Mouse (Mus musculus) midbrain, embryonic 11.5 days (tissue): ENCODE data around the gene Daglb. TPM values are rescaled to one million over a fixed set of nuclear protein-coding genes. Genes with fewer than 3 reads are reported as not detected.

Experiments
- ATAC-seq: fragments of 200-750 bp; cut with Nextera tagmentation; 2 replicates; pipeline ENCODE4 v1.8.0; 2017; ENCODE audit warnings: moderate TSS enrichment, moderate library complexity; ENCODE audit not compliant: low FRiP score
- DNase-seq: peaks from one replicate; pipeline ENCODE4 v3.0.0; 2015; ENCODE audit warnings: low spot score; ENCODE audit errors: missing footprints
- H3K27ac ChIP-seq: fragments of 300-500 bp; sonication (generic); 2 replicates; pipeline ENCODE4 v1.5.1; 2014; ENCODE audit warnings: low read depth, low read length
- H3K27me3 ChIP-seq: fragments of 300-500 bp; sonication (generic); 2 replicates; pipeline ENCODE4 v1.6.1; 2014; ENCODE audit warnings: mild to moderate bottlenecking, low read length, moderate library complexity, mixed read lengths; ENCODE audit not compliant: control insufficient read depth, insufficient read depth
- H3K36me3 ChIP-seq: fragments of 300-500 bp; sonication (generic); 2 replicates; pipeline ENCODE4 v1.6.1; 2014; ENCODE audit warnings: mild to moderate bottlenecking, low read length, moderate library complexity, mixed read lengths; ENCODE audit not compliant: control insufficient read depth, insufficient read depth
- H3K4me1 ChIP-seq: fragments of 300-500 bp; sonication (generic); 2 replicates; pipeline ENCODE4 v1.6.1; 2014; ENCODE audit warnings: low read length; ENCODE audit not compliant: control insufficient read depth, insufficient read depth
- H3K4me2 ChIP-seq: fragments of 300-500 bp; sonication (generic); 2 replicates; pipeline ENCODE4 v1.6.1; 2014; ENCODE audit warnings: mild to moderate bottlenecking, moderate library complexity
- H3K4me3 ChIP-seq: fragments of 300-500 bp; sonication (generic); 2 replicates; pipeline ENCODE4 v1.5.1; 2014; ENCODE audit warnings: low read depth, low read length
- H3K9ac ChIP-seq: fragments of 300-500 bp; sonication (generic); 2 replicates; pipeline ENCODE4 v1.6.1; 2014; ENCODE audit warnings: low read length
- H3K9me3 ChIP-seq: fragments of 300-500 bp; sonication (generic); 2 replicates; pipeline ENCODE4 v1.6.1; 2016; ENCODE audit warnings: low read length; ENCODE audit not compliant: control insufficient read depth
- WGBS: fragments of 180-500 bp; shearing (Covaris S2); extraction: QIAGEN DNeasy Blood & Tissue Kit; methylation state at CpG from one replicate; pipeline ENCODE4 v1.1.7; 2014; 5-methylcytosine and 5-hydroxymethylcytosine counted together
- polyA plus RNA-seq: library from polyadenylated mRNA; unstranded; fragments of >200 nt; fragmentation: Nextera tagmentation; extraction: Ambion mirVana; gene quantifications from 2 replicates; pipeline ENCODE4 v1.2.1, GENCODE M21; 2014

Daglb gene
- polyA plus RNA-seq, 1 experiment from 2014 or later: 10.1 TPM

GRCm38 (mm10) chr5:143465156-143466085 lies 1.0 kb downstream of the Daglb start:
- ATAC-seq (no peak), DNase-seq (no peak)
- Histone ChIP-seq H3K36me3 (0 out of 2 replicates have a peak, but pooled peaks cover 2% of the 10 kb centered on the region), H3K4me2 (peak overlapping the region; percentile 76), H3K9ac (peak overlapping the region; percentile 76), H3K27me3 (no peaks in the 10 kb centered on the region), H3K4me3 (peak overlapping the region; percentile 67), H3K4me1 (peaks cover 5% of the 10 kb centered on the region; the same call in 1 of the 2 replicates), H3K9me3 (no peaks in the 10 kb centered on the region), H3K27ac (no peak overlapping the region)
- WGBS: 38% methylated on average over 23 of the region's 23 CpGs

GRCm38 (mm10) chr5:143466891-143467669 lies 2.7 kb downstream of the Daglb start:
- no peak overlapping the region for H3K4me2 ChIP-seq
- 0 out of 2 replicates have a peak, but pooled peaks cover 2% of the 10 kb centered on the region for H3K36me3 ChIP-seq
- no peak for ATAC-seq
- no peak overlapping the region for H3K27ac ChIP-seq
- no peaks in the 10 kb centered on the region for H3K27me3 ChIP-seq
- no peak for DNase-seq
- no peak overlapping the region for H3K9ac ChIP-seq
- 95% methylated on average over 23 of the region's 23 CpGs for WGBS
- H3K9me3 ChIP-seq: no peaks in the 10 kb centered on the region
- no peak overlapping the region for H3K4me3 ChIP-seq
- peaks cover 5% of the 10 kb centered on the region; the same call in 1 of the 2 replicates for H3K4me1 ChIP-seq

- WGBS: 92% methylated on average over 6 of the region's 6 CpGs
- H3K4me3 ChIP-seq: no peak overlapping the region
- no peaks in the 10 kb centered on the region for H3K27me3 ChIP-seq
- H3K4me2 ChIP-seq: no peak overlapping the region
- no peak overlapping the region for H3K9ac ChIP-seq
- peaks cover 5% of the 10 kb centered on the region; the same call in 1 of the 2 replicates for H3K4me1 ChIP-seq
- DNase-seq: no peak
- H3K9me3 ChIP-seq: no peaks in the 10 kb centered on the region
- ATAC-seq: no peak
- H3K36me3 ChIP-seq: peaks cover 2% of the 10 kb centered on the region; the same call in 1 of the 2 replicates
- H3K27ac ChIP-seq: no peak overlapping the region
Measured at GRCm38 (mm10) chr5:143467931-143468330, 3.5 kb downstream of the Daglb start.

GRCm38 (mm10) chr5:143469628-143470027 lies 5.2 kb downstream of the Daglb start:
- DNase-seq: no peak
- H3K36me3 ChIP-seq: peaks cover 5% of the 10 kb centered on the region; the same call in 1 of the 2 replicates

GRCm38 (mm10) chr5:143470421-143471164 lies 6.2 kb downstream of the Daglb start:
- no peaks in the 10 kb centered on the region for H3K9me3 ChIP-seq
- WGBS: 92% methylated on average over 15 of the region's 15 CpGs
- no peak overlapping the region for H3K4me3 ChIP-seq
- ATAC-seq (no peak), DNase-seq (no peak)
- no peak overlapping the region for H3K27ac ChIP-seq
- no peak overlapping the region for H3K4me2 ChIP-seq
- no peaks in the 10 kb centered on the region for H3K4me1 ChIP-seq
- no peaks in the 10 kb centered on the region for H3K27me3 ChIP-seq
- peaks cover 8% of the 10 kb centered on the region; the same call in 1 of the 2 replicates for H3K36me3 ChIP-seq
- no peak overlapping the region for H3K9ac ChIP-seq

More at GRCm38 (mm10) chr5:143469628-143470027, 5.2 kb downstream of the Daglb start:
- H3K27me3 ChIP-seq: no peaks in the 10 kb centered on the region
- H3K9me3 ChIP-seq: no peaks in the 10 kb centered on the region
- ATAC-seq: no peak
- H3K4me2 ChIP-seq: no peak overlapping the region
- H3K4me1 ChIP-seq: peaks cover 3% of the 10 kb centered on the region; the same call in 1 of the 2 replicates
- H3K4me3 ChIP-seq: no peak overlapping the region
- no peak overlapping the region for H3K27ac ChIP-seq
- WGBS: 94% methylated on average over 8 of the region's 8 CpGs
- no peak overlapping the region for H3K9ac ChIP-seq

GRCm38 (mm10) chr5:143471165-143471546 lies 6.8 kb downstream of the Daglb start:
- no peaks in the 10 kb centered on the region for H3K9me3 ChIP-seq
- H3K27ac ChIP-seq: no peak overlapping the region
- 97% methylated on average over 3 of the region's 3 CpGs for WGBS
- no peaks in the 10 kb centered on the region for H3K27me3 ChIP-seq
- DNase-seq (no peak), ATAC-seq (no peak)
- no peak overlapping the region for H3K9ac ChIP-seq
- no peaks in the 10 kb centered on the region for H3K4me1 ChIP-seq
- no peak overlapping the region for H3K4me3 ChIP-seq
- no peak overlapping the region for H3K4me2 ChIP-seq
- H3K36me3 ChIP-seq: peaks cover 8% of the 10 kb centered on the region; the same call in 1 of the 2 replicates

GRCm38 (mm10) chr5:143471953-143472618 lies 7.7 kb downstream of the Daglb start:
- no peak overlapping the region for H3K4me2 ChIP-seq
- H3K9ac ChIP-seq: no peak overlapping the region
- no peaks in the 10 kb centered on the region for H3K9me3 ChIP-seq
- WGBS: 85% methylated on average over 9 of the region's 9 CpGs
- H3K36me3 ChIP-seq: peaks cover 9% of the 10 kb centered on the region
- H3K4me1 ChIP-seq: no peaks in the 10 kb centered on the region
- no peak overlapping the region for H3K27ac ChIP-seq
- ATAC-seq (no peak), DNase-seq (no peak)
- H3K4me3 ChIP-seq: no peak overlapping the region
- no peaks in the 10 kb centered on the region for H3K27me3 ChIP-seq

GRCm38 (mm10) chr5:143475153-143475844 lies 10.9 kb downstream of the Daglb start:
- Histone ChIP-seq H3K27ac (no peak overlapping the region), H3K36me3 (peaks cover 8% of the 10 kb centered on the region), H3K4me1 (no peaks in the 10 kb centered on the region), H3K27me3 (no peaks in the 10 kb centered on the region), H3K4me3 (no peak overlapping the region), H3K9me3 (no peaks in the 10 kb centered on the region), H3K4me2 (no peak overlapping the region), H3K9ac (no peak overlapping the region)
- 93% methylated on average over 20 of the region's 20 CpGs for WGBS
- DNase-seq: no peak
- no peak for ATAC-seq
